Mouse (Mus musculus) myocyte (in vitro differentiated cells): Measurements from ENCODE around the gene Klhdc2.

Experiments
- POLR2A ChIP-seq: IDR thresholded peaks from one replicate; pipeline ENCODE4 v1.6.1; 2011; ENCODE audit warnings: low read depth, mild to moderate bottlenecking, control low read depth, moderate library complexity; ENCODE audit not compliant: insufficient read length
- POLR2AphosphoS2 ChIP-seq: IDR thresholded peaks from one replicate; pipeline ENCODE4 v1.6.1; 2011; ENCODE audit warnings: low read depth, control low read depth; ENCODE audit not compliant: insufficient read length

DNA sequence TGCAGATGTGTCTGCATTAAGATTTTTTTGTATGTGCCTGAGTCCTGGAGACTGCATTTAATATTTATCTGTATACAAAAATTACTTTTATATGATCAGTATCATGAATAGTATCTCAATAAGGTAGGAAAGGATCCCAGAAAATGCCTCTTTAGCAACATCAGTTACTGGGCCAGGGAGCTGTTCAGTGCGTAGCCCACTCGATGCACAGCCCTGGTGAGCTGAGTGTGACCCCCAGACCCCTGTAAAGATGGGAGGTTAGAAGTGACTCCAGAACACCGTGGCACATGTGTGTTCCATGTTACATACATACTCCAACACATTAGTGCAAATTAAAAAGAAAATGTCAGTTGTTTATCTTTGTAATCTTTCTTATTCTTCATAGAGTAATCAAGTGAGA lies 3.4 kb downstream of the Klhdc2 start:
- TF ChIP-seq POLR2AphosphoS2 (no peak), POLR2A (no peak)
